Mouse (Mus musculus) ES-Bruce4 (cell line): ENCODE measurements around the gene Vegfd.

Experiments
- CTCF ChIP-seq: IDR thresholded peaks from one replicate; pipeline ENCODE4 v1.8.1; 2011; ENCODE audit warnings: low read depth, low read length
- POLR2A ChIP-seq: IDR thresholded peaks from one replicate; pipeline ENCODE4 v1.8.1; 2011; ENCODE audit warnings: low read length; ENCODE audit not compliant: insufficient read depth

DNA sequence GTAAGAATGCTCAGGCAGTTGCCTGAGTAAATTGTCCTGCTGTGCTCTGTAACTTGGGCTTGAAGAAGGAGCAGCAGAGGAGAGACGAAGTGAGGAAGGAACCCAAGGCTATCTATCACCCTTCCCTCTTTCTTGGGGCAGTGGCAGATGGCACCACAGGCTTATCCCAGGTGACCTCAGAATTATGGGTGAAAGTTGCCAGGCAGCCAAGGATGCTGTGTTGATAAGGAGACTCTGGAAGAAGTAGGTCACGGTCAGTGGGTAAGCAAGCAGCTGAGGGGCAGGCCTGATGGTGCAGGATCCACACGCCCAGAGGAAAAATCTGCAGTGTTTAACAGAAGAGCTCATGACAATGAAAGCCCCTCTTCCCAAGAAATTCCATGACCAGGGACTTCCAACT, 68.1 kb downstream of the Vegfd start:
- no peak for TF ChIP-seq POLR2A
- no peak for TF ChIP-seq CTCF
